Mouse (Mus musculus): ENCODE measurements around the gene Plk1. TPM values are rescaled to one million over a fixed set of nuclear protein-coding genes. Genes with fewer than 3 reads are reported as not detected.
A peak's percentile ranks its signal among the peaks of the same experiment; 100 is the strongest.

Plk1 gene
- polyA plus RNA-seq, 2 experiments = 78.4 to 80.0 TPM

GRCm38 (mm10) chr7:122132497-122133337 is 26.5 kb upstream of the Plk1 start, which contains the start of the genes Palb2 and Dctn5:
Palb2 (minus strand) TSS chr7:122132985.
Dctn5 (plus strand) TSS chr7:122133041.
- peak; percentile 98 for ATAC-seq (ENCODE audit: low FRiP score, low read depth)
- H3K4me1 ChIP-seq (ENCODE audit: control insufficient read depth, insufficient read depth, low read length) = peaks cover 6% of the 10 kb centered on the region; the same call in 1 of the 2 replicates
- peak within 1 kb of the TSS; percentile 92 for H3K4me3 ChIP-seq (replicated peaks; ENCODE audit: low read length)
- peak within 1 kb of the TSS; percentile 61 for H3K4me2 ChIP-seq (replicated peaks; ENCODE audit: low read depth, low read length, severe bottlenecking)
- no peak for TF ChIP-seq POLR2A (IDR thresholded peaks at IDR 0.05; ENCODE audit: borderline replicate concordance, extremely low read depth, insufficient read depth, insufficient read length)
- no peak within 1 kb of the TSS for H3K27ac ChIP-seq (replicated peaks; ENCODE audit: low read depth, low read length)
- peak; percentile 98 for DNase-seq (ENCODE audit: low spot score)
- no peaks in the 10 kb centered on the region for H3K27me3 ChIP-seq (ENCODE audit: control insufficient read depth, insufficient read depth, low read length)
- H3K36me3 ChIP-seq (ENCODE audit: control insufficient read depth, insufficient read depth, low read length) = peaks cover 36% of the 10 kb centered on the region
- under 1% methylated on average over 54 of the region's 54 CpGs for whole genome bisulfite sequencing
- peak within 1 kb of the TSS; percentile 78 for H3K9ac ChIP-seq (ENCODE audit: low read depth, low read length, severe bottlenecking)
- H3K9me3 ChIP-seq (ENCODE audit: control insufficient read depth, low read length) = no peaks in the 10 kb centered on the region

GRCm38 (mm10) chr7:122133338-122133625 is 26.0 kb upstream of the Plk1 start:
- H3K4me1 ChIP-seq (ENCODE audit: control insufficient read depth, insufficient read depth, low read length) = peaks cover 6% of the 10 kb centered on the region; the same call in 1 of the 2 replicates
- H3K4me3 ChIP-seq (replicated peaks; ENCODE audit: low read length) = peak overlapping the region; percentile 92
- peaks cover 38% of the 10 kb centered on the region for H3K36me3 ChIP-seq (ENCODE audit: control insufficient read depth, insufficient read depth, low read length)
- peak; percentile 21; the same call in 1 of the 2 replicates for ATAC-seq (ENCODE audit: low FRiP score, low read depth)
- no peaks in the 10 kb centered on the region for H3K27me3 ChIP-seq (ENCODE audit: control insufficient read depth, insufficient read depth, low read length)
- H3K27ac ChIP-seq (replicated peaks; ENCODE audit: low read depth, low read length) = no peak overlapping the region
- H3K4me2 ChIP-seq (replicated peaks; ENCODE audit: low read depth, low read length, severe bottlenecking) = peak overlapping the region; percentile 61
- H3K9ac ChIP-seq (ENCODE audit: low read depth, low read length, severe bottlenecking) = peak overlapping the region; percentile 78
- H3K9me3 ChIP-seq (ENCODE audit: control insufficient read depth, low read length) = no peaks in the 10 kb centered on the region
- WGBS = 19% methylated on average over 8 of the region's 8 CpGs
- DNase-seq (ENCODE audit: low spot score) = no peak
- no peak for TF ChIP-seq POLR2A (IDR thresholded peaks at IDR 0.05; ENCODE audit: borderline replicate concordance, extremely low read depth, insufficient read depth, insufficient read length)

- Histone ChIP-seq H3K27me3 (ENCODE audit: control insufficient read depth, insufficient read depth, low read length) (no peaks in the 10 kb centered on the region), H3K4me1 (ENCODE audit: control insufficient read depth, insufficient read depth, low read length) (peaks cover 6% of the 10 kb centered on the region; the same call in 1 of the 2 replicates), H3K4me2 (replicated peaks; ENCODE audit: low read depth, low read length, severe bottlenecking) (no peak overlapping the region), H3K9me3 (ENCODE audit: control insufficient read depth, low read length) (no peaks in the 10 kb centered on the region), H3K9ac (ENCODE audit: low read depth, low read length, severe bottlenecking) (no peak overlapping the region), H3K36me3 (ENCODE audit: control insufficient read depth, insufficient read depth, low read length) (peaks cover 55% of the 10 kb centered on the region), H3K27ac (replicated peaks; ENCODE audit: low read depth, low read length) (no peak overlapping the region), H3K4me3 (replicated peaks; ENCODE audit: low read length) (no peak overlapping the region)
- TF ChIP-seq POLR2A (IDR thresholded peaks at IDR 0.05; ENCODE audit: borderline replicate concordance, extremely low read depth, insufficient read depth, insufficient read length) = no peak
- WGBS = 72% methylated on average over 10 of the region's 10 CpGs
- DNase-seq (ENCODE audit: low spot score) (no peak), ATAC-seq (ENCODE audit: low FRiP score, low read depth) (no peak)
Observed at GRCm38 (mm10) chr7:122135070-122135469, 24.2 kb upstream of the Plk1 start.

- Histone ChIP-seq H3K9me3 (ENCODE audit: control insufficient read depth, low read length) (no peaks in the 10 kb centered on the region), H3K27me3 (ENCODE audit: control insufficient read depth, insufficient read depth, low read length) (no peaks in the 10 kb centered on the region), H3K36me3 (ENCODE audit: control insufficient read depth, insufficient read depth, low read length) (peaks cover 74% of the 10 kb centered on the region), H3K4me2 (replicated peaks; ENCODE audit: low read depth, low read length, severe bottlenecking) (no peak overlapping the region), H3K9ac (ENCODE audit: low read depth, low read length, severe bottlenecking) (no peak overlapping the region), H3K4me1 (ENCODE audit: control insufficient read depth, insufficient read depth, low read length) (peaks cover 6% of the 10 kb centered on the region; the same call in 1 of the 2 replicates), H3K27ac (replicated peaks; ENCODE audit: low read depth, low read length) (no peak overlapping the region), H3K4me3 (replicated peaks; ENCODE audit: low read length) (no peak overlapping the region)
- no peak for ATAC-seq (ENCODE audit: low FRiP score, low read depth)
- no peak for DNase-seq (ENCODE audit: low spot score)
- TF ChIP-seq POLR2A (IDR thresholded peaks at IDR 0.05; ENCODE audit: borderline replicate concordance, extremely low read depth, insufficient read depth, insufficient read length) = no peak
Observed at GRCm38 (mm10) chr7:122137071-122137470, 22.2 kb upstream of the Plk1 start.

- 90% methylated on average over 5 of the region's 5 CpGs for WGBS
- DNase-seq (ENCODE audit: low spot score) = no peak
- Histone ChIP-seq H3K9ac (ENCODE audit: low read depth, low read length, severe bottlenecking) (no peak overlapping the region), H3K4me1 (ENCODE audit: control insufficient read depth, insufficient read depth, low read length) (peaks cover 6% of the 10 kb centered on the region; the same call in 1 of the 2 replicates), H3K36me3 (ENCODE audit: control insufficient read depth, insufficient read depth, low read length) (peaks cover 83% of the 10 kb centered on the region), H3K27ac (replicated peaks; ENCODE audit: low read depth, low read length) (no peak overlapping the region), H3K27me3 (ENCODE audit: control insufficient read depth, insufficient read depth, low read length) (no peaks in the 10 kb centered on the region), H3K9me3 (ENCODE audit: control insufficient read depth, low read length) (no peaks in the 10 kb centered on the region), H3K4me3 (replicated peaks; ENCODE audit: low read length) (no peak overlapping the region), H3K4me2 (replicated peaks; ENCODE audit: low read depth, low read length, severe bottlenecking) (no peak overlapping the region)
- no peak for ATAC-seq (ENCODE audit: low FRiP score, low read depth)
- no peak for TF ChIP-seq POLR2A (IDR thresholded peaks at IDR 0.05; ENCODE audit: borderline replicate concordance, extremely low read depth, insufficient read depth, insufficient read length)
Observed at GRCm38 (mm10) chr7:122138190-122138589, 21.0 kb upstream of the Plk1 start.
